Mouse (Mus musculus): ENCODE results near the gene Rrn3. TPM values are rescaled to one million over a fixed set of nuclear protein-coding genes. Genes with fewer than 3 reads are reported as not detected.
A peak's percentile ranks its signal among the peaks of the same experiment; 100 is the strongest.
"Not testable (repeated sequence)": the region's sequence is repeated elsewhere in the genome, so short reads cannot be mapped to it uniquely, and the experiment has no call there.

The Rrn3 gene
- polyA plus RNA-seq, 1 experiment from 2014 or later: 109 TPM

- 39% methylated on average over 5 of the region's 5 CpGs for WGBS
- no peaks in the 10 kb centered on the region for H3K36me3 ChIP-seq (ENCODE audit: control insufficient read depth, insufficient read depth)
- no peaks in the 10 kb centered on the region for H3K27me3 ChIP-seq (replicated peaks; ENCODE audit: control insufficient read depth, insufficient read depth, low read length)
- H3K4me2 ChIP-seq (ENCODE audit: low read length): no peak overlapping the region
- H3K9me3 ChIP-seq (ENCODE audit: control insufficient read depth, low read length): no peaks in the 10 kb centered on the region
- H3K4me3 ChIP-seq (replicated peaks; ENCODE audit: low read length): no peak overlapping the region
- no peak for ATAC-seq
- no peak overlapping the region for H3K27ac ChIP-seq (ENCODE audit: low read length)
- no peaks in the 10 kb centered on the region for H3K4me1 ChIP-seq (replicated peaks; ENCODE audit: control insufficient read depth, insufficient read depth, low read length)
- no peak overlapping the region for H3K9ac ChIP-seq (replicated peaks; ENCODE audit: low read depth, low read length)
These were observed 31.2 kb upstream of the Rrn3 start for GRCm38 (mm10) chr16:13749306-13749705.

GRCm38 (mm10) chr16:13749981-13750380 is 30.5 kb upstream of the Rrn3 start:
- WGBS: 36% methylated on average over 3 of the region's 3 CpGs
- no peaks in the 10 kb centered on the region for H3K9me3 ChIP-seq (ENCODE audit: control insufficient read depth, low read length)
- no peak overlapping the region for H3K9ac ChIP-seq (replicated peaks; ENCODE audit: low read depth, low read length)
- no peaks in the 10 kb centered on the region for H3K36me3 ChIP-seq (ENCODE audit: control insufficient read depth, insufficient read depth)
- no peak overlapping the region for H3K4me3 ChIP-seq (replicated peaks; ENCODE audit: low read length)
- ATAC-seq: no peak
- no peak overlapping the region for H3K4me2 ChIP-seq (ENCODE audit: low read length)
- peaks cover 1% of the 10 kb centered on the region for H3K4me1 ChIP-seq (replicated peaks; ENCODE audit: control insufficient read depth, insufficient read depth, low read length)
- no peak overlapping the region for H3K27ac ChIP-seq (ENCODE audit: low read length)
- H3K27me3 ChIP-seq (replicated peaks; ENCODE audit: control insufficient read depth, insufficient read depth, low read length): no peaks in the 10 kb centered on the region

DNA sequence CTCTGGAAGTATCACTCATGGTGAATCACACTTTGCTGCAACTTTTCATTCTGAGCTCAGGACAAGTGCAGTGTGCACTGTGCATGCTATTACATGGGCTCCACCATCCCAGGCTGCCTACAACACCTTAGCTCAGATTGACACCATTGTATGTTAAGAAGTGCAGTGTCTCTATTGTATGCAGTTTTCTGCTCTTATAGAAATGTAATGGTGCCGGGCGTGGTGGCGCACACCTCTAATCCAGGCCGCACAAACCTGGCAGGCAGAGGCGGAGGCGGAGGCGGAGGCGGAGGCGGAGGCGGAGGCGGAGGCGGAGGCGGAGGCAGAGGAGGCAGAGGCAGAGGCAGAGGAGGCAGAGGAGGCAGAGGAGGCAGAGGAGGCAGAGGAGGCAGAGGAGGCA is 29.9 kb upstream of the Rrn3 start:
- H3K9me3 ChIP-seq (ENCODE audit: control insufficient read depth, low read length): no peaks in the 10 kb centered on the region
- peaks cover 4% of the 10 kb centered on the region for H3K4me1 ChIP-seq (replicated peaks; ENCODE audit: control insufficient read depth, insufficient read depth, low read length)
- WGBS: 91% methylated on average over 13 of the region's 13 CpGs
- no peak overlapping the region for H3K4me3 ChIP-seq (replicated peaks; ENCODE audit: low read length)
- ATAC-seq: no peak
- no peak overlapping the region for H3K4me2 ChIP-seq (ENCODE audit: low read length)
- no peak overlapping the region for H3K27ac ChIP-seq (ENCODE audit: low read length)
- H3K36me3 ChIP-seq (ENCODE audit: control insufficient read depth, insufficient read depth): no peaks in the 10 kb centered on the region
- no peaks in the 10 kb centered on the region for H3K27me3 ChIP-seq (replicated peaks; ENCODE audit: control insufficient read depth, insufficient read depth, low read length)
- H3K9ac ChIP-seq (replicated peaks; ENCODE audit: low read depth, low read length): no peak overlapping the region

DNA sequence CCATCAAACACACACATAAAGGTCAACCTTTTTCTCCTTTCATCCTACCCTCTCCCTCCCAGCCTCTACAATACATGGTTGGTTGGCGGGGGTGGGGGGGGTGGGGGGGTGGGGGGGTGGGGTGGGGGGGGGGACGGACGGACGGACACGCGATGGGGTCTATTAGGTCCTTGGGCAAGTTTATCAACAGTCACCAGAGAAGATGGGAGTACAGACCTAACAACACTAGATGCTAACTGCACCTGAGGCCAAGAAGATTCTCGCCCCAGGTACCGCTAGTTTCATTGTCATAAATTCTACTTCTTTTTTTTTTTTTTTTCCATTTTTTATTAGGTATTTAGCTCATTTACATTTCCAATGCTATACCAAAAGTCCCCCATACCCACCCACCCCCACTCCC is 26.5 kb upstream of the Rrn3 start:
- H3K36me3 ChIP-seq (ENCODE audit: control insufficient read depth, insufficient read depth): no peaks in the 10 kb centered on the region
- H3K9ac ChIP-seq (replicated peaks; ENCODE audit: low read depth, low read length): peak overlapping the region; percentile 78; the same call in 1 of the 2 replicates
- H3K9me3 ChIP-seq (ENCODE audit: control insufficient read depth, low read length): no peaks in the 10 kb centered on the region
- H3K27me3 ChIP-seq (replicated peaks; ENCODE audit: control insufficient read depth, insufficient read depth, low read length): no peaks in the 10 kb centered on the region
- WGBS: 58% methylated on average over 7 of the region's 8 CpGs
- no peak overlapping the region for H3K27ac ChIP-seq (ENCODE audit: low read length)
- H3K4me2 ChIP-seq (ENCODE audit: low read length): peak overlapping the region; percentile 91
- peak overlapping the region; percentile 87 for H3K4me3 ChIP-seq (replicated peaks; ENCODE audit: low read length)
- H3K4me1 ChIP-seq (replicated peaks; ENCODE audit: control insufficient read depth, insufficient read depth, low read length): peaks cover 11% of the 10 kb centered on the region
- peak; percentile 13; the same call in 1 of the 2 replicates for ATAC-seq

GRCm38 (mm10) chr16:13754400-13755190 is 25.9 kb upstream of the Rrn3 start:
- peak; percentile 99 for ATAC-seq
- peaks cover 11% of the 10 kb centered on the region for H3K4me1 ChIP-seq (replicated peaks; ENCODE audit: control insufficient read depth, insufficient read depth, low read length)
- no peaks in the 10 kb centered on the region for H3K36me3 ChIP-seq (ENCODE audit: control insufficient read depth, insufficient read depth)
- under 1% methylated on average over 65 of the region's 65 CpGs for WGBS
- peak overlapping the region; percentile 87 for H3K4me3 ChIP-seq (replicated peaks; ENCODE audit: low read length)
- no peaks in the 10 kb centered on the region for H3K27me3 ChIP-seq (replicated peaks; ENCODE audit: control insufficient read depth, insufficient read depth, low read length)
- no peaks in the 10 kb centered on the region for H3K9me3 ChIP-seq (ENCODE audit: control insufficient read depth, low read length)
- peak overlapping the region; percentile 91 for H3K4me2 ChIP-seq (ENCODE audit: low read length)
- H3K27ac ChIP-seq (ENCODE audit: low read length): peak overlapping the region; percentile 50; the same call in 1 of the 2 replicates
- H3K9ac ChIP-seq (replicated peaks; ENCODE audit: low read depth, low read length): peak overlapping the region; percentile 78

DNA sequence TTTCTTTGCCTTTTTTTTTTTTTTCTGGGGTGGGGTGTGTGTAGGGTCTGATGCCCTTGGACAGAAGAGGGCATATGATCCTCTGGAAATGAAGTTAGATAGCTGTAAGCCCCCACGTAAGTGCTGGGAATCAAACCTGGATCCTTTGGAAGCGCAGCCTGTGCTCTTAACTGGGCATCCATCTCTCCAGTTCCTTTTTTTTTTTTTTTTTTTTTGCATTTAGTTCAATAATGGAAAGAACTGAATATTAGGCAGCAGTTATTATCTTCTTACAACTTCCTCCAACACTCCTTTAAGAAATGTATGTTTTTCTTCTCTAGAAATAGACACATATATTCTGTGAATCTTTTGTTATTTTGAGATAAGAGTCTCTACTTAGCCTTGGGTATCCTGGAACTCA is 22.7 kb upstream of the Rrn3 start:
- WGBS: 93% methylated on average over 2 of the region's 2 CpGs
- ATAC-seq: no peak
- no peaks in the 10 kb centered on the region for H3K36me3 ChIP-seq (ENCODE audit: control insufficient read depth, insufficient read depth)
- H3K4me3 ChIP-seq (replicated peaks; ENCODE audit: low read length): no peak overlapping the region
- no peak overlapping the region for H3K27ac ChIP-seq (ENCODE audit: low read length)
- no peak overlapping the region; the same call in 1 of the 2 replicates for H3K4me2 ChIP-seq (ENCODE audit: low read length)
- H3K4me1 ChIP-seq (replicated peaks; ENCODE audit: control insufficient read depth, insufficient read depth, low read length): peaks cover 11% of the 10 kb centered on the region
- no peaks in the 10 kb centered on the region for H3K9me3 ChIP-seq (ENCODE audit: control insufficient read depth, low read length)
- H3K27me3 ChIP-seq (replicated peaks; ENCODE audit: control insufficient read depth, insufficient read depth, low read length): no peaks in the 10 kb centered on the region
- H3K9ac ChIP-seq (replicated peaks; ENCODE audit: low read depth, low read length): no peak overlapping the region

- H3K36me3 ChIP-seq (ENCODE audit: control insufficient read depth, insufficient read depth); H3K9ac ChIP-seq (replicated peaks; ENCODE audit: low read depth, low read length); ATAC-seq; H3K9me3 ChIP-seq (ENCODE audit: control insufficient read depth, low read length); H3K4me1 ChIP-seq (replicated peaks; ENCODE audit: control insufficient read depth, insufficient read depth, low read length); H3K4me2 ChIP-seq (ENCODE audit: low read length); H3K27ac ChIP-seq (ENCODE audit: low read length); H3K27me3 ChIP-seq (replicated peaks; ENCODE audit: control insufficient read depth, insufficient read depth, low read length); H3K4me3 ChIP-seq (replicated peaks; ENCODE audit: low read length): not testable (repeated sequence)
- 100% methylated on average over 1 of the region's 1 CpGs for WGBS
These were observed 17.7 kb upstream of the Rrn3 start for GRCm38 (mm10) chr16:13762807-13763206.

GRCm38 (mm10) chr16:13764519-13764918 is 16.0 kb upstream of the Rrn3 start:
- no peak overlapping the region for H3K27ac ChIP-seq (ENCODE audit: low read length)
- no peaks in the 10 kb centered on the region for H3K27me3 ChIP-seq (replicated peaks; ENCODE audit: control insufficient read depth, insufficient read depth, low read length)
- no peaks in the 10 kb centered on the region for H3K4me1 ChIP-seq (replicated peaks; ENCODE audit: control insufficient read depth, insufficient read depth, low read length)
- ATAC-seq: no peak
- no peaks in the 10 kb centered on the region for H3K9me3 ChIP-seq (ENCODE audit: control insufficient read depth, low read length)
- H3K36me3 ChIP-seq (ENCODE audit: control insufficient read depth, insufficient read depth): no peaks in the 10 kb centered on the region
- 86% methylated on average over 3 of the region's 3 CpGs for WGBS
- H3K4me3 ChIP-seq (replicated peaks; ENCODE audit: low read length): no peak overlapping the region
- H3K4me2 ChIP-seq (ENCODE audit: low read length): no peak overlapping the region
- H3K9ac ChIP-seq (replicated peaks; ENCODE audit: low read depth, low read length): no peak overlapping the region

DNA sequence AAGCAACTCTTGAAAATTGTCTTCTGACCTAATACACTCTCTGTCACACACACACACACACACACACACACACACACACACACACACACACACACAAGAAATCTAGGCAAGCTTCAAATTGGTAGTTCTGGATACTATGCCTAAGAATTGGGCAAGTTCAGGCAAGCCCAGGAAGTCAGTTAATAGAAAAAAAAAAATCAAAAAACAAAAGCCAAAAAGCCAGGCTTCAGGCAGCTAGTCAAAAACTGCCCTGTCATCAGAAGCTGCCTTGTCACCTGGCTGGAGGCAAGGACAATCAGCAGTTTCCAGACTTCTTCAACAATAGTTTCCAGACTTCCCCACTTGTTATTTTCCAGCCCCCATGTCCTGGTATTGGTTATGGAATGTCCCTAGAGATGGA is 14.1 kb upstream of the Rrn3 start:
- Histone ChIP-seq H3K4me1 (replicated peaks; ENCODE audit: control insufficient read depth, insufficient read depth, low read length) (no peaks in the 10 kb centered on the region), H3K4me3 (replicated peaks; ENCODE audit: low read length) (no peak overlapping the region), H3K9ac (replicated peaks; ENCODE audit: low read depth, low read length) (no peak overlapping the region), H3K36me3 (ENCODE audit: control insufficient read depth, insufficient read depth) (no peaks in the 10 kb centered on the region), H3K4me2 (ENCODE audit: low read length) (no peak overlapping the region), H3K27ac (ENCODE audit: low read length) (no peak overlapping the region), H3K27me3 (replicated peaks; ENCODE audit: control insufficient read depth, insufficient read depth, low read length) (no peaks in the 10 kb centered on the region), H3K9me3 (ENCODE audit: control insufficient read depth, low read length) (no peaks in the 10 kb centered on the region)
- ATAC-seq: no peak
